Mouse (Mus musculus) heart, embryonic 13.5 days (tissue): ENCODE measurements around the gene Spata17. TPM values are rescaled to one million over a fixed set of nuclear protein-coding genes. Genes with fewer than 3 reads are reported as not detected.

Experiments
- ATAC-seq: fragments of 200-750 bp; cut with Nextera tagmentation; 2 replicates; pipeline ENCODE4 v1.8.0; 2017; ENCODE audit warnings: moderate TSS enrichment; ENCODE audit not compliant: insufficient number of reproducible peaks, low FRiP score, low TSS enrichment; ENCODE audit errors: extremely low read depth
- H3K27ac ChIP-seq: fragments of 300-500 bp; sonication (generic); replicated peaks from 2 replicates; pipeline ENCODE4 v1.5.1; 2015; ENCODE audit warnings: moderate library complexity, mild to moderate bottlenecking, inconsistent platforms
- H3K27me3 ChIP-seq: fragments of 300-500 bp; sonication (generic); replicated peaks from 2 replicates; pipeline ENCODE4 v1.6.1; 2015; ENCODE audit warnings: mild to moderate bottlenecking, inconsistent platforms
- H3K36me3 ChIP-seq: fragments of 300-500 bp; sonication (generic); 2 replicates; pipeline ENCODE4 v1.6.1; 2015; ENCODE audit warnings: mild to moderate bottlenecking, inconsistent platforms
- H3K4me1 ChIP-seq: fragments of 300-500 bp; sonication (generic); 2 replicates; pipeline ENCODE4 v1.6.1; 2015; ENCODE audit warnings: inconsistent platforms
- H3K4me2 ChIP-seq: fragments of 300-500 bp; sonication (generic); 2 replicates; pipeline ENCODE4 v1.6.1; 2015; ENCODE audit warnings: inconsistent platforms, mild to moderate bottlenecking, moderate library complexity
- H3K4me3 ChIP-seq: fragments of 300-500 bp; sonication (generic); 2 replicates; pipeline ENCODE4 v1.5.1; 2015; ENCODE audit warnings: moderate library complexity, mild to moderate bottlenecking, inconsistent platforms
- H3K9ac ChIP-seq: fragments of 300-500 bp; sonication (generic); 2 replicates; pipeline ENCODE4 v1.6.1; 2015; ENCODE audit warnings: inconsistent platforms, mild to moderate bottlenecking, moderate library complexity
- H3K9me3 ChIP-seq: fragments of 300-500 bp; sonication (generic); 2 replicates; pipeline ENCODE4 v1.6.1; 2016; ENCODE audit warnings: inconsistent platforms
- WGBS: fragments of 180-500 bp; shearing (Covaris S2); methylation state at CpG from one replicate; pipeline ENCODE4 v1.1.7; 2015; ENCODE audit warnings: mixed read lengths; 5-methylcytosine and 5-hydroxymethylcytosine counted together
- polyA plus RNA-seq: library from polyadenylated mRNA; unstranded; fragments of >200 nt; fragmentation: Nextera tagmentation; extraction: Ambion mirVana; gene quantifications from 2 replicates; pipeline ENCODE4 v1.2.1, GENCODE M21; 2015

Spata17 gene
- polyA plus RNA-seq, 1 experiment from 2014 or later: 0.57 TPM

DNA sequence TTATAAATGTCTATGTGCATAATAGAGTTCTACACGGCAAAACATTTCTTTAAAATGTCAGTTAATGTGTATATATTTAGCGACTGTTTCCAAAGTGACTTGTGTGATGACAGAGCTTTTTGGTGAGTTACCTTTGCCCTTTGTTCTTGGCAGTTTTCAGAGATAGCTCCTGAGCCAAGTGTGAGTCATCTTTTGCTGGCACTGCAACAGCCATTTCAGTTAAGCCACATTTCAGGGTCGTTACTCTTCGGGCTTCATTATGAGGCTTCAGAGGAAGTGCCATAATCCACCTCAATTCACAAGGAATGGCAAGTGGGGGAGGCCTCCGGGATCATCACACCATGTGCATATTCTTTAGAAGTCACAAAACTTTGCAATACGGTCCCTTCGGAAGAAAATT is 195.3 kb downstream of the Spata17 start:
- Histone ChIP-seq H3K4me1 (no peaks in the 10 kb centered on the region), H3K27ac (no peak overlapping the region), H3K9ac (no peak overlapping the region), H3K36me3 (no peaks in the 10 kb centered on the region), H3K9me3 (no peaks in the 10 kb centered on the region), H3K27me3 (no peaks in the 10 kb centered on the region), H3K4me3 (no peak overlapping the region), H3K4me2 (no peak overlapping the region)
- WGBS: 68% methylated on average over 7 of the region's 7 CpGs
- ATAC-seq: no peak

DNA sequence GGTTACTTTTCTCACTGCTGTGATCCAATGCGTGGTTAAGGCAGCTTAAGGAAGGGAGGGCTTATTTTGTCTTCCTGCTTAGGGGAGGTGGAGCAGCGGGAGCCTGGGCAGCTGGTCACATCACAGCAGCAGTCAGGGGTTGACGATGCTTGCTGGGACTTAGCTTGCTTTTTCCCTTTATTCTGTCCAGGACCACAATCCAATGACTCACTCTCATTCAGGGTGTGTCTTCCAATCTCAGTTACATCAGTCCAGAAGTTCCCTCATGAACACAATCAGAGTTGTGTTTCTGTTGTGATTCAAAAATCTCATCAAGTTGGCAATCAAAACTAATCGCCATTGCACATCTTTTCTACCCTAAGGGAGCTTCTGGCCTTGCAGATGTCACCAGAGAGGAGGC is 199.1 kb downstream of the Spata17 start:
- Histone ChIP-seq H3K9ac (no peak overlapping the region), H3K4me2 (no peak overlapping the region), H3K27me3 (no peaks in the 10 kb centered on the region), H3K4me1 (no peaks in the 10 kb centered on the region), H3K9me3 (no peaks in the 10 kb centered on the region), H3K4me3 (no peak overlapping the region), H3K36me3 (no peaks in the 10 kb centered on the region), H3K27ac (no peak overlapping the region)
- WGBS: 52% methylated on average over 4 of the region's 4 CpGs
- no peak for ATAC-seq

DNA sequence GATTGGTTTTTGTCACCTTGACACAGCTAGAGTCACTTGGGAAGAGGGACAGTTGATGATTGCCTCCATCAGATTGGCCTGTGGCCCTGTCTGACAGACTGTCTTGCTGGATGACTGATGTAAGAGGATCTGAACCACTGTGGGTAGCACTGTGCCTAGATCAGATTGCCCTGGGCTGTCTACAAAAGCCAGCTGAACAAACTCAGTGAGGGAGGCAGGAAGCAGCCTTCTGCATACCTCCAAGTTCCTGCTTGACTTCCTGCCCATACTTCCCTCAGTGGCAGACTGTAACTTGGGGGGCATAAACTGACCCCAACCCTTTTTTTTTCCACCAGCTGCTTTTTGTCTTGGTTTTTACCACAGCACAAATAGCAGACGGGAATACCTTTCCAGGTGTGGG is 199.6 kb downstream of the Spata17 start:
- Histone ChIP-seq H3K4me3 (no peak overlapping the region), H3K9ac (no peak overlapping the region), H3K36me3 (no peaks in the 10 kb centered on the region), H3K27me3 (no peaks in the 10 kb centered on the region), H3K27ac (no peak overlapping the region), H3K9me3 (no peaks in the 10 kb centered on the region), H3K4me2 (no peak overlapping the region), H3K4me1 (no peaks in the 10 kb centered on the region)
- no peak for ATAC-seq
- 53% methylated on average over 1 of the region's 1 CpGs for WGBS

DNA sequence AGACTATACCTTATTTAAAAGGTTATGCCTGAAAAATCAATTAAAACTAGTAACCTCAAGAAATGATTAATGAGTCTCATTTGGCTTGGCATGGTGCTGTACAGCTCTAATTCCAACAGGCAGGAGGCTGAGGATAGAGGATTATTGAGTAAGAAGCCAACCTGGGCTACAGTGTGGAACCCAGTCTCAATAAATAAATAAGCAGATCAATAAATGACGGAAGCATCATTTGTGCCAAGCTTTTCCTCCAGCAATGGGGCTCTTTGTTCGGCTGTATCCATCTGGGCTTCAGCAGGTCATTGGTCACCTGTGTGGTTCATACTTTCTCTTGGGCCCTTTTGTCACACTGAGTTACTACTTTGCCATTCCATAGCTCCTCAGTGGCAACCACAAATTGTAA is 201.1 kb downstream of the Spata17 start:
- Histone ChIP-seq H3K4me1 (no peaks in the 10 kb centered on the region), H3K27me3 (no peaks in the 10 kb centered on the region), H3K9ac (no peak overlapping the region), H3K4me2 (no peak overlapping the region), H3K9me3 (no peaks in the 10 kb centered on the region), H3K27ac (no peak overlapping the region), H3K36me3 (no peaks in the 10 kb centered on the region), H3K4me3 (no peak overlapping the region)
- no peak for ATAC-seq
- WGBS: 81% methylated on average over 2 of the region's 2 CpGs

DNA sequence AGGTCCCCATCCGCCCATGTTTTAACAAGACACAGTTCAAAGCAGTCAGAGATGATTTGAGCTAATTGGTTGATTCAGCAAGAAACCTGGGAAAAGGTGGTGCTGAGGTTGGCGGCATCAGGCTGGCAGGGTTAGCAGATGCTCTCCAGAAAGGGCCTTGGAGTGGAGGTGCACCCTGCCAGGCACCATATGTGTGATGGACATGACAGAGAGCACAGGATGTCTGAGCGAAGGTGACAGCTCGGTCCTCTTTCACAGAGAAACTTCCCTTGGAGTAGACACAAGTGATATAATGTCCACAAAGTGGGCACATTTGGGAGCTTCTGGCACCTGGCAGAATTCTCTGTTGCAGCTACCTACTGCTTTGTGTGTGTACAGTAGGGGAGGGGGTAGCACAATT is 203.7 kb downstream of the Spata17 start:
- Histone ChIP-seq H3K9ac (no peak overlapping the region), H3K27ac (no peak overlapping the region), H3K9me3 (no peaks in the 10 kb centered on the region), H3K4me2 (no peak overlapping the region), H3K27me3 (no peaks in the 10 kb centered on the region), H3K4me3 (no peak overlapping the region), H3K4me1 (no peaks in the 10 kb centered on the region), H3K36me3 (no peaks in the 10 kb centered on the region)
- no peak for ATAC-seq
- 77% methylated on average over 4 of the region's 4 CpGs for WGBS

DNA sequence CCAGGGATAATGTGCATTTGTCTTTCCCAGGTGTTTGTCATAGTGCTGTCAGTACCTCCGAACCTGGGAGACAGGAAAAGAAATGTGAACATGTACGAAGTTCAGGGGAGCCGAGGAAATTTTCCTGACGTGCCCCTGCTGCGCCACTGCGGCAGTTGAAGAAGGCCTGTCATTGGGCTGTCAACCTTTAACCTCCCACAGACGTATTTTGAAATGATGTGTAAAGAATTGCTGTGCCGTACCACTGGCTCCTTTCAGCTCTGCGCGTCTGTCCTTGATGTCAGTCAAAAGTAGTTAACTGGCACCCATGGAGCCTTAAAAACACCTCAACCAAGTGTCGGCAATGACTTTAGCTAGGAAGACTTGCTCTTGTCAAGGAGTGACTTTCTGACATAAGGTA is 205.2 kb downstream of the Spata17 start:
- H3K4me1 ChIP-seq: no peaks in the 10 kb centered on the region
- H3K4me3 ChIP-seq: no peak overlapping the region
- no peak overlapping the region for H3K9ac ChIP-seq
- 79% methylated on average over 11 of the region's 11 CpGs for WGBS
- no peak for ATAC-seq
- no peak overlapping the region for H3K4me2 ChIP-seq
- no peaks in the 10 kb centered on the region for H3K9me3 ChIP-seq
- H3K36me3 ChIP-seq: no peaks in the 10 kb centered on the region
- no peaks in the 10 kb centered on the region for H3K27me3 ChIP-seq
- H3K27ac ChIP-seq: no peak overlapping the region

DNA sequence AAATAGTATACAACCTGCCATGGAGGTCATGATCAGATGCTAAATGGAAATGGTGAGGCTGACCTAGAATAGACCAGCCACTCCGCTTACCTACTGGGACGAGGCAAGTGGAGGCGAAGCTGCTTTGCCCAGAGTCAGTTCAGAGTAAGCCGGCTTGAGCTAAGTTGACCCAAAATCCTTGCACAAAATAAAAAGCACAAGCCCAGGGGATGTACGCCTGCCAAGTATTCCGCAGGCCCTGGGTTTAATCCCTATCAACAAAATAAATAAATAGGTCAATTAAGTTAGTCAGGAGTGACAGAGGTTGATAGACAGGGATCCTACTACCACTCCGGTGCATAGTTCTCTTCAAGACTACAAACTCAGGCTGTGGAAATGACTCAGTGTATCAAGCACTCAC is 207.0 kb downstream of the Spata17 start:
- Histone ChIP-seq H3K9me3 (no peaks in the 10 kb centered on the region), H3K4me3 (no peak overlapping the region), H3K36me3 (no peaks in the 10 kb centered on the region), H3K4me2 (no peak overlapping the region), H3K27me3 (no peaks in the 10 kb centered on the region), H3K9ac (no peak overlapping the region), H3K27ac (no peak overlapping the region), H3K4me1 (no peaks in the 10 kb centered on the region)
- no peak for ATAC-seq
- 82% methylated on average over 7 of the region's 7 CpGs for WGBS

DNA sequence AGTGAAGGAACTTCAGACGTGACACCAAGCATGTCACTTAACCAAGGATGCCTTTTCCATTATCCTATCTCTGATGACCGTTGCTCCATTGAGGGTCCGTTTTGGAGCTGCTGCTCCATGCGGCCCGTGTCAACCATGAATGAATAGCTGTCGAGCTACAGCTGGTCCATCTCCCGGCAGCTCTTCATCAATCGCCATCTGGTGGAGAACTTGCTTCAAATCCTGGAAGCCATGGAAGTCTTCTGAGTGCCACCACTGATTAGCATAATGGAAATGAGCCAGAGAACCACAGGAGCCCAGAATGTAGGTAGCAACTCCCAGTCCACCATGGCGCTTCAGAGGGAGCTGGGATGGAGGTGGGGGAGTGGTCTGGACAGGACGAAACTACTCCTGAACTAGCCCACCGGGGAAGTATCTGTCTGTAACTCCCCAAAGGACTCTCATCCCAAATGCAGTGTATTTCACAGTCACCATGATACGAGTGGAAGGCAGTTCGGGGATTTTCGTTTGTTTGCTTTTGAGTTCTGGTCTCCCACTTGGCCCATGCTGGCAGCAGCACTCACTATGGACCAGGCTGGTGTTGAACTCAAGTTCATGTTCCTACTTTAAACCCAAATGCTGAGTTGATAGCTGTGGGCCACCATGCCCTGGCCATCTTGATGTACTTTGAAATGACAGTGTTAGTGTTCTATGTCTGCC is 208.9 kb downstream of the Spata17 start:
- Histone ChIP-seq H3K9me3 (no peaks in the 10 kb centered on the region), H3K4me1 (no peaks in the 10 kb centered on the region), H3K27ac (no peak overlapping the region), H3K27me3 (no peaks in the 10 kb centered on the region), H3K36me3 (no peaks in the 10 kb centered on the region), H3K9ac (no peak overlapping the region), H3K4me2 (no peak overlapping the region), H3K4me3 (no peak overlapping the region)
- 76% methylated on average over 14 of the region's 14 CpGs for WGBS
- no peak for ATAC-seq

DNA sequence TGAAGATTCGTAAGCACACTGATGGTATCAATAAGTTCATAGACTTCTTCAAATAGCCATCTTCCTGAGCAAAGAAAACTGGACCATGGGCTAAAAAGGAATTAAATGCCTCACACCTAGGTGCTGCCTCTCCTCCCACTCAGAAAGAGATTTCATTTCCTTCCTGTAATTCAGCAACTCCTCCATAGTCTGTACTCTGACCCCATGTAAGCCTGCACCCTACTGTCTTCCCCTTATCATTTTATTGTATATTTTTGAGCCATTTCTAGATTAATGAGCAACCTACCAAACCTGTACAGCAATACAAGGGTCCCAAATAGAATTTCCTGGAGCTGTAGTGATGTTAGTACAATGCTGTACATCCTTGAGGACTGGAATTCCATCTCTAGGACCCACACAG is 211.0 kb downstream of the Spata17 start:
- Histone ChIP-seq H3K36me3 (no peaks in the 10 kb centered on the region), H3K4me2 (no peak overlapping the region), H3K27me3 (no peaks in the 10 kb centered on the region), H3K27ac (no peak overlapping the region), H3K4me3 (no peak overlapping the region), H3K9me3 (peaks cover 4% of the 10 kb centered on the region; the same call in 1 of the 2 replicates), H3K4me1 (no peaks in the 10 kb centered on the region), H3K9ac (no peak overlapping the region)
- WGBS: 79% methylated on average over 1 of the region's 1 CpGs
- no peak for ATAC-seq

DNA sequence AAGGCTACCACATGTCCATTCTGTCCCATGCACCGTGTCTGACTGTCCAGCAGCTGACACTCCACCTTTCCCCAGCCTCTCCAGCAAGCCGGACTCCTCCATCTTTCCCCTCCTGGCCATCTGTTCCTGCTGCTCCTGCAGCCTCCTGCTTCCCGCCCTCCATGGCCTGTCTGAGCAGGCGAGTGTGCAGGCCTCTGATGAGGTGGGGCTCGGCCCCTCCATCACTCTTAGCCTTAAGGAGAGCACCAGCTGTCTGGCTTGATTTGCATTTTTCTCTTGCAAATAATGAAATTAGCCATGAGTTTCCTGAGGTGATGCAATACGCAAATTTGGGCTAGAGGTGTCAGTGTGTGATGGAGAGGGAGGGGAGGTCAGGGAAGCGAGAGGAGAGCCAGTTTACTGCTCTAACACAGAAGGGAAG is 211.8 kb downstream of the Spata17 start:
- H3K36me3 ChIP-seq: no peaks in the 10 kb centered on the region
- 67% methylated on average over 7 of the region's 7 CpGs for WGBS
- H3K4me1 ChIP-seq: no peaks in the 10 kb centered on the region
- H3K4me3 ChIP-seq: no peak overlapping the region
- no peak for ATAC-seq
- no peak overlapping the region for H3K9ac ChIP-seq
- H3K4me2 ChIP-seq: no peak overlapping the region
- no peak overlapping the region for H3K27ac ChIP-seq
- no peaks in the 10 kb centered on the region for H3K27me3 ChIP-seq
- peaks cover 4% of the 10 kb centered on the region; the same call in 1 of the 2 replicates for H3K9me3 ChIP-seq

DNA sequence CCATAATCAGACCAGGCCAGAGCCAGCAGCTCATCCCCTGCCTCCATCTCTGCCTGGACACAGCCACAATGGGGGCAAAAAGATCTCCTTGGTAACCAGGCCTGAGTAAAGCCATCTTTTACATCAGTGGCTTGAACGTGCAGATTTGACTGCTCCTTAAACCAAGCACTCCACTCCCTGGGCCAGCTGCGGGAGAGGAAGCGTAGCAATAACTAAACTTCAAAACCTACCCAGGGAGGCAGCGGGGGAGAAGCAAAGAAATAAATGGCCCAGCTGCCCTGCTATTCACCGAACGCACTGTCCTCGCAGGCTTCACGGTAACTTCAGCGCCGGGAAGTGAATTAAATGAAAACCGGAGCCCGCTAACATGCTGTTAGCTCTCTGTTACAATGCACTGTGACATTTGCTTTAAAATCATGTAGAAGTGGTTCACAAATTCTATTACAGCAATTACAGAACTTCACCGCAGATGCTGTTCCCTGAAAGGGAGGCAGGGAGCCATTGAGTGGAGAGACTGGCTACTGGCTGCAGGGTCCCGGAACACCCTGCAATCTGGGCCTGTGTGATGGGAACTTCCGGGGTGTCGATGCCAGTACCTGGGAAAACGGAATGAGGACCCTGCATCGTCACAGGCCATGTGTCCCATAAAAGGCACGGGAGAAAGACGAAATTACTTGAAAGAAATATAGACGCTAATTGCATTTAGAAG is 217.5 kb downstream of the Spata17 start:
- Histone ChIP-seq H3K27me3 (no peaks in the 10 kb centered on the region), H3K4me1 (no peaks in the 10 kb centered on the region), H3K9me3 (peaks cover 8% of the 10 kb centered on the region), H3K9ac (no peak overlapping the region), H3K4me2 (no peak overlapping the region), H3K27ac (no peak overlapping the region), H3K36me3 (no peaks in the 10 kb centered on the region), H3K4me3 (no peak overlapping the region)
- WGBS: 86% methylated on average over 21 of the region's 21 CpGs
- no peak for ATAC-seq
